Mouse (Mus musculus) heart, adult 11 months (tissue): ENCODE measurements at regions not wholly inside any gene's neighbourhood (a gene's known extent, or its start where the extent isn't known, plus 50 kb on each side); places are given as distances from the start of the nearest gene placed in this dataset.
A peak's percentile ranks its signal among the peaks of the same experiment; 100 is the strongest.
"Not testable (repeated sequence)": the region's sequence is repeated elsewhere in the genome, so short reads cannot be mapped to it uniquely, and the experiment has no call there.

ENCODE experiments used
- DNase-seq: peaks from one replicate; pipeline ENCODE4 v3.0.0; 2022

GRCm38 (mm10) chr13:66349131-66349530 is 91.8 kb downstream of the 2410141K09Rik start:
- peak; percentile 37 for DNase-seq

GRCm38 (mm10) chr13:66320280-66320679 is 92.9 kb upstream of the Gm10772 start:
- DNase-seq: not testable (repeated sequence)

GRCm38 (mm10) chr13:66311819-66312218 is 84.4 kb upstream of the Gm10772 start:
- DNase-seq: not testable (repeated sequence)

- DNase-seq: not testable (repeated sequence)
These were observed 72.5 kb upstream of the Gm10772 start for GRCm38 (mm10) chr13:66299901-66300300.

- DNase-seq: not testable (repeated sequence)
These were observed 64.0 kb upstream of the Gm10772 start for GRCm38 (mm10) chr13:66291385-66291784.
